In the genomic region with DNA sequence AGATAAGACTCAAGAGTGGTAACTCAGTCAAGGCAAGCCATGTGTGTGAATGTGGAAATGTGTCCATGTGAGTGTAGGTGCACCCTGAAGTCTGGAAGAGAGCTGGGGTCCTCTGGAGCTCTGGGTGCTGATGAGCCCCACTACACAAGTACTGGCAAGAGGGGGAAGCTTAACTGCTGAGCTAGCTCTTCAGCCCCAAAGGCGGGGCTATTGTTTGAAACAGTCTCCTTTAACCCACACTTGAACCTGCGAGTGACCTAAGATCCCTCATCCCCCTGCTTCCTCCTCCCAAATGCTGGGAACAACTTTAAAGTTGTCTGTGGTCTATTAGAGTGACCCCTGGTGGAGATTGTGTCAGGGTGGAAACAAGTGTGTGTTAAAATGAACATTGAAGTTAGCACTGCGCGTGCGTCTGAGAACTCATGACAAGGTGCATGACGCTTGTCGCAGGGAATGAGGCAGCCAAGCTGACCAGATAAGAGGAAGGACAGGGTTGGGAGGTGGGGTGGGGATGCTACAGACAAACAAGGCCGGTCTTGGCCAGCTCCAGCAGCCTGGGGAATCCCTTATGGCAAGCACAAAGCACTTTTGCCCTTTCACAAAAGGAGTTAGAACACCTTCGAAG, we compare ENCODE assay signal across 10 mouse cellular contexts. TPM values are rescaled to one million over a fixed set of nuclear protein-coding genes. Genes with fewer than 3 reads are reported as not detected.
DNase-seq lines count a peak whose midpoint lies in the region; ATAC-seq and TF ChIP-seq lines count a peak whose summit lies in the region.
"Had no signal": no experiment of that assay in that cellular context is flagged by ENCODE, and none has a peak within 500 bp of the region (broad histone marks: within the 10 kb centered on the region; RNA-seq: fewer than 3 reads in every experiment).

No protein-coding gene starts in this region.

- in situ Hi-C loops in CH12.LX (cut with MboI; ENCODE audit: low pct_ligation_motif_present, low pct_unique_long_range_greater_than_20kb, low sequenced_read_pairs), result no loop called here

- WGBS in intestine, embryonic 15.5 days, result 60% methylated on average over 9 of the region's 9 CpGs
- 70% methylated on average over 9 of the region's 9 CpGs for WGBS in intestine, embryonic 16.5 days

- H3K4me3 ChIP-seq in intestine, embryonic 15.5 days (replicated peaks), result no peak overlapping the region
- no peak overlapping the region for H3K4me3 ChIP-seq in intestine, embryonic 16.5 days (ENCODE audit: low read length)
- H3K4me3 ChIP-seq in CH12.LX (replicated peaks in 1 of 3; ENCODE audit: low read depth in 2 of 3, low read length in 2 of 3, poor library complexity in 1 of 3), result no peak overlapping the region
- H3K4me3 ChIP-seq in ES-Bruce4 (ENCODE audit: low read depth, low read length), result no peak overlapping the region
- H3K4me3 ChIP-seq: neural tube, embryonic 13.5 days had no signal

- no peak for TF ChIP-seq POLR2A in CH12.LX (IDR thresholded peaks at IDR 0.05; ENCODE audit: low read depth, low read length)
- TF ChIP-seq POLR2A in ES-Bruce4 (IDR thresholded peaks at IDR 0.05; ENCODE audit: insufficient read depth, low read length), result no peak

- H3K9me3 ChIP-seq in intestine, embryonic 15.5 days, result no peaks in the 10 kb centered on the region
- no peaks in the 10 kb centered on the region for H3K9me3 ChIP-seq in intestine, embryonic 16.5 days (ENCODE audit: control insufficient read depth, low read length)
- H3K9me3 ChIP-seq in CH12.LX (replicated peaks; ENCODE audit: low read length) (no peaks in the 10 kb centered on the region), ES-Bruce4 (replicated peaks; ENCODE audit: control insufficient read depth, insufficient read depth, low read length, poor library complexity, severe bottlenecking) (no peaks in the 10 kb centered on the region)
- H3K9me3 ChIP-seq: neural tube, embryonic 13.5 days had no signal

- peaks cover 7% of the 10 kb centered on the region; the same call in 1 of the 2 replicates for H3K36me3 ChIP-seq in intestine, embryonic 15.5 days
- no peaks in the 10 kb centered on the region for H3K36me3 ChIP-seq in intestine, embryonic 16.5 days (ENCODE audit: control insufficient read depth, insufficient read depth, low read length)
- peaks cover 37 to 64% of the 10 kb centered on the region in 2 experiments for H3K36me3 ChIP-seq in CH12.LX (replicated peaks in 1 of 2; ENCODE audit: control insufficient read depth in 1 of 2, insufficient read depth in 1 of 2, low read length in 1 of 2)
- peaks cover 30% of the 10 kb centered on the region for H3K36me3 ChIP-seq in ES-Bruce4 (ENCODE audit: control insufficient read depth, insufficient read depth, low read length, poor library complexity, severe bottlenecking)
- H3K36me3 ChIP-seq: neural tube, embryonic 13.5 days had no signal

- no peaks in the 10 kb centered on the region for H3K27me3 ChIP-seq in intestine, embryonic 15.5 days (replicated peaks)
- no peaks in the 10 kb centered on the region for H3K27me3 ChIP-seq in intestine, embryonic 16.5 days (replicated peaks; ENCODE audit: control insufficient read depth, insufficient read depth, low read length)
- H3K27me3 ChIP-seq in CH12.LX (replicated peaks), result no peaks in the 10 kb centered on the region
- H3K27me3 ChIP-seq in ES-Bruce4 (ENCODE audit: control insufficient read depth, insufficient read depth, low read length, poor library complexity, severe bottlenecking), result no peaks in the 10 kb centered on the region
- H3K27me3 ChIP-seq: neural tube, embryonic 13.5 days had no signal

- DNase-seq in CH12.LX (ENCODE audit: extremely low read depth), result no peak
- peak; percentile 46 for DNase-seq in embryo, embryonic 11 days
- no peak for DNase-seq in frontal cortex, postnatal 36 days (ENCODE audit: low spot score in 2 of 2)

- H3K9ac ChIP-seq in intestine, embryonic 15.5 days, result no peak overlapping the region
- no peak overlapping the region for H3K9ac ChIP-seq in intestine, embryonic 16.5 days (ENCODE audit: low read depth, low read length)
- no peak overlapping the region for H3K9ac ChIP-seq in CH12.LX (ENCODE audit: insufficient read depth, low read depth)
- H3K9ac ChIP-seq in ES-Bruce4 (ENCODE audit: low read depth, poor library complexity, severe bottlenecking), result no peak overlapping the region
- H3K9ac ChIP-seq: neural tube, embryonic 13.5 days had no signal

- H3K4me1 ChIP-seq in intestine, embryonic 15.5 days (replicated peaks), result peaks cover 29% of the 10 kb centered on the region
- H3K4me1 ChIP-seq in intestine, embryonic 16.5 days (ENCODE audit: control insufficient read depth, insufficient read depth, low read length), result peaks cover 15% of the 10 kb centered on the region
- H3K4me1 ChIP-seq in CH12.LX (ENCODE audit: control insufficient read depth in 1 of 2, insufficient read depth in 2 of 2) (peaks cover 6 to 34% of the 10 kb centered on the region in 2 experiments), ES-Bruce4 (ENCODE audit: control insufficient read depth, insufficient read depth, low read length) (peaks cover 17% of the 10 kb centered on the region)

- TF ChIP-seq CTCF in CH12.LX (conservative IDR thresholded peaks at IDR 0.05 in 1 of 2, IDR thresholded peaks at IDR 0.05 in 1 of 2; ENCODE audit: low read depth in 2 of 2, low read length in 2 of 2) (peak; percentile 7 to 67; a peak in 2 of 4 replicates), ES-Bruce4 (IDR thresholded peaks at IDR 0.05; ENCODE audit: low read depth, low read length) (peak; percentile 0)

- no peaks in the 10 kb centered on the region for H3K79me2 ChIP-seq in CH12.LX (replicated peaks; ENCODE audit: control insufficient read depth, extremely low read depth, insufficient read depth, poor library complexity, severe bottlenecking)

- TF ChIP-seq RAD21 in CH12.LX (IDR thresholded peaks at IDR 0.05; ENCODE audit: low read depth, low read length), result peak; percentile 27

- dilution Hi-C loops in CH12.LX (cut with MboI; ENCODE audit: extremely low pct_ligation_motif_present, extremely low pct_unique_long_range_greater_than_20kb, low sequenced_read_pairs), result no loop called here

- TF ChIP-seq EP300 in CH12.LX (IDR thresholded peaks at IDR 0.05; ENCODE audit: low read length), result no peak
- TF ChIP-seq EP300 in ES-Bruce4 (IDR thresholded peaks at IDR 0.05; ENCODE audit: insufficient read depth, low read depth, low read length), result peak; percentile 93

- no peak for ATAC-seq in intestine, embryonic 15.5 days
- no peak for ATAC-seq in intestine, embryonic 16.5 days
- no peak for ATAC-seq in activated CD4-positive, CD25-positive, alpha-beta regulatory T cell, adult 4 months

- 0 out of 2 replicates have a peak overlapping the region, but pooled peaks have one; percentile 17 for H3K27ac ChIP-seq in intestine, embryonic 15.5 days
- H3K27ac ChIP-seq in intestine, embryonic 16.5 days (ENCODE audit: low read length), result no peak overlapping the region
- no peak overlapping the region for H3K27ac ChIP-seq in CH12.LX (ENCODE audit: insufficient read depth, low read depth)
- H3K27ac ChIP-seq in ES-Bruce4 (ENCODE audit: insufficient read depth, low read length), result peak overlapping the region; percentile 78
- H3K27ac ChIP-seq: neural tube, embryonic 13.5 days had no signal

- H3K4me2 ChIP-seq in intestine, embryonic 15.5 days (replicated peaks), result no peak overlapping the region
- H3K4me2 ChIP-seq in intestine, embryonic 16.5 days (ENCODE audit: low read depth, low read length), result no peak overlapping the region
- no peak overlapping the region for H3K4me2 ChIP-seq in CH12.LX (ENCODE audit: insufficient read depth, low read depth, poor library complexity, severe bottlenecking)
- H3K4me2 ChIP-seq: neural tube, embryonic 13.5 days had no signal

RNA-seq across cellular contexts. Expression of a gene that starts 21.6 kb away (rescaled TPM):
- 27.8 and 29.0 TPM in 2 replicates for polyA plus RNA-seq in intestine, embryonic 15.5 days (2015; fragmentation: Nextera tagmentation; extraction: Ambion mirVana)
- 27.5 and 27.6 TPM in 2 replicates for polyA plus RNA-seq in intestine, embryonic 16.5 days (2015; fragmentation: Nextera tagmentation; extraction: Ambion mirVana)
- total RNA-seq in CH12.LX (2012; rRNA removed) (19.5 and 20.1 TPM in 2 replicates), CH12.LX (2014; rRNA removed) (5.1 and 6.1 TPM in 2 replicates)
- polyA plus RNA-seq in CH12.LX (2012; ENCODE audit: insufficient read length, low read depth) (41.2 and 48.3 TPM in 2 replicates), ES-Bruce4 (2011; ENCODE audit: insufficient read depth, insufficient read length, low read depth, missing spikeins) (47.3 and 49.9 TPM in 2 replicates)
- polyA plus RNA-seq in activated CD4-positive, CD25-positive, alpha-beta regulatory T cell, adult 4 months (2017; shearing (Covaris generic)), result 10 to 100 TPM; 10.3 to 15.4 TPM

RNA-seq across cellular contexts. Expression of a gene that starts 45.9 kb away (rescaled TPM):
- 3.2 TPM in 2 replicates for polyA plus RNA-seq in intestine, embryonic 15.5 days (2015; fragmentation: Nextera tagmentation; extraction: Ambion mirVana)
- 2.3 TPM in 2 replicates for polyA plus RNA-seq in intestine, embryonic 16.5 days (2015; fragmentation: Nextera tagmentation; extraction: Ambion mirVana)
- total RNA-seq in CH12.LX (2012; rRNA removed) (4.8 and 5.8 TPM in 2 replicates), CH12.LX (2014; rRNA removed) (13.4 and 14.3 TPM in 2 replicates)
- polyA plus RNA-seq in CH12.LX (2012; ENCODE audit: insufficient read length, low read depth) (15.0 and 17.0 TPM in 2 replicates), ES-Bruce4 (2011; ENCODE audit: insufficient read depth, insufficient read length, low read depth, missing spikeins) (11.3 and 12.8 TPM in 2 replicates)
- 1 to 10 TPM; 3.7 to 4.9 TPM for polyA plus RNA-seq in activated CD4-positive, CD25-positive, alpha-beta regulatory T cell, adult 4 months (2017; shearing (Covaris generic))

RNA-seq across cellular contexts. Expression of a gene that starts 50.7 kb away (rescaled TPM):
- 12.4 and 13.9 TPM in 2 replicates for polyA plus RNA-seq in intestine, embryonic 15.5 days (2015; fragmentation: Nextera tagmentation; extraction: Ambion mirVana)
- polyA plus RNA-seq in intestine, embryonic 16.5 days (2015; fragmentation: Nextera tagmentation; extraction: Ambion mirVana), result 9.8 and 10.1 TPM in 2 replicates
- total RNA-seq in CH12.LX (2012; rRNA removed), result 28.5 and 33.0 TPM in 2 replicates
- total RNA-seq in CH12.LX (2014; rRNA removed), result 37.4 and 41.3 TPM in 2 replicates
- 35.2 and 35.4 TPM in 2 replicates for polyA plus RNA-seq in CH12.LX (2012; ENCODE audit: insufficient read length, low read depth)
- polyA plus RNA-seq in ES-Bruce4 (2011; ENCODE audit: insufficient read depth, insufficient read length, low read depth, missing spikeins), result 32.7 and 33.5 TPM in 2 replicates
- polyA plus RNA-seq in activated CD4-positive, CD25-positive, alpha-beta regulatory T cell, adult 4 months (2017; shearing (Covaris generic)), result 1 to 10 TPM; 4.8 to 6.5 TPM

RNA-seq across cellular contexts. Expression of a gene that starts 52.8 kb away (rescaled TPM):
- 1.1 and 1.8 TPM in 2 replicates for polyA plus RNA-seq in intestine, embryonic 15.5 days (2015; fragmentation: Nextera tagmentation; extraction: Ambion mirVana)
- polyA plus RNA-seq in intestine, embryonic 16.5 days (2015; fragmentation: Nextera tagmentation; extraction: Ambion mirVana), result 1.5 TPM in 2 replicates
- total RNA-seq in CH12.LX (2012; rRNA removed) (0.34 and 0.46 TPM in 2 replicates), CH12.LX (2014; rRNA removed) (not detected in 2 replicates)
- polyA plus RNA-seq in CH12.LX (2012; ENCODE audit: insufficient read length, low read depth) (0.83 TPM in 1 of 2 replicates, not detected in the other), ES-Bruce4 (2011; ENCODE audit: insufficient read depth, insufficient read length, low read depth, missing spikeins) (not detected in 2 replicates)
- not detected for polyA plus RNA-seq in activated CD4-positive, CD25-positive, alpha-beta regulatory T cell, adult 4 months (2017; shearing (Covaris generic))
- total RNA-seq: layer of hippocampus, postnatal 10 days had no signal
- polyA plus RNA-seq: neural tube, embryonic 13.5 days had no signal

RNA-seq across cellular contexts. Expression of a gene that starts 54.1 kb away (rescaled TPM):
- polyA plus RNA-seq in intestine, embryonic 15.5 days (2015; fragmentation: Nextera tagmentation; extraction: Ambion mirVana), result not detected in 2 replicates
- polyA plus RNA-seq in intestine, embryonic 16.5 days (2015; fragmentation: Nextera tagmentation; extraction: Ambion mirVana), result not detected in 2 replicates
- total RNA-seq in CH12.LX (2012; rRNA removed), result not detected in 2 replicates
- total RNA-seq in CH12.LX (2014; rRNA removed), result not detected in 2 replicates
- not detected in 2 replicates for polyA plus RNA-seq in CH12.LX (2012; ENCODE audit: insufficient read length, low read depth)
- 12.6 and 13.8 TPM in 2 replicates for polyA plus RNA-seq in ES-Bruce4 (2011; ENCODE audit: insufficient read depth, insufficient read length, low read depth, missing spikeins)
- not detected for polyA plus RNA-seq in activated CD4-positive, CD25-positive, alpha-beta regulatory T cell, adult 4 months (2017; shearing (Covaris generic))
- total RNA-seq: layer of hippocampus, postnatal 10 days had no signal
- polyA plus RNA-seq: intestine, embryonic 14.5 days; neural tube, embryonic 13.5 days had no signal

Comparison
In these comparisons a context has a peak if more than half of its experiments do, and no peak if none do; other contexts are left out.
1. H3K27ac ChIP-seq: peak in intestine, embryonic 15.5 days (single experiment) and ES-Bruce4 (single experiment); none in intestine, embryonic 16.5 days (single experiment) and CH12.LX (single experiment).